Mouse (Mus musculus) G1E (cell line): Measurements from ENCODE around the gene Rap1b. TPM values are rescaled to one million over a fixed set of nuclear protein-coding genes. Genes with fewer than 3 reads are reported as not detected.

Source experiments
- ATAC-seq: 2 replicates; pipeline ENCODE4 v1.8.0; 2016; ENCODE audit warnings: mild to moderate bottlenecking; ENCODE audit not compliant: insufficient number of reproducible peaks, poor library complexity, low FRiP score, severe bottlenecking; ENCODE audit errors: extremely low read depth
- DNase-seq: peaks from one replicate; pipeline ENCODE4 v3.0.0; 2012; ENCODE audit warnings: low spot score
- H3K27me3 ChIP-seq: 2 replicates; pipeline ENCODE4 v1.6.1; 2012; ENCODE audit warnings: mild to moderate bottlenecking, low read length, inconsistent platforms; ENCODE audit not compliant: insufficient read depth
- H3K36me3 ChIP-seq: replicated peaks from 2 replicates; pipeline ENCODE3; 2012; ENCODE audit warnings: mild to moderate bottlenecking, inconsistent platforms
- H3K4me1 ChIP-seq: 2 replicates; pipeline ENCODE4 v1.6.1; 2012; ENCODE audit warnings: low read depth, low read length, inconsistent platforms, mixed read lengths; ENCODE audit not compliant: insufficient read depth
- H3K4me3 ChIP-seq: 2 replicates; pipeline ENCODE4 v1.5.1; 2012; ENCODE audit warnings: low read depth, mild to moderate bottlenecking, inconsistent platforms, low read length, moderate library complexity, mixed read lengths
- H3K9me3 ChIP-seq: replicated peaks from 2 replicates; pipeline ENCODE4 v1.6.1; 2012; ENCODE audit warnings: inconsistent platforms
- CTCF ChIP-seq: IDR thresholded peaks from 2 replicates; pipeline ENCODE4 v1.5.1; 2012; ENCODE audit warnings: low read depth, low read length, inconsistent platforms, mixed read lengths
- GATA1 ChIP-seq: IDR thresholded peaks from 2 replicates; pipeline ENCODE4 v1.6.1; 2012; ENCODE audit warnings: borderline replicate concordance, low read length, inconsistent platforms, mixed read lengths
- GATA2 ChIP-seq: IDR thresholded peaks from 2 replicates; pipeline ENCODE4 v1.6.1; 2012; ENCODE audit warnings: low read depth, low read length, inconsistent platforms, borderline replicate concordance
- POLR2AphosphoS5 ChIP-seq: IDR thresholded peaks from 2 replicates; pipeline ENCODE4 v1.6.1; 2012; ENCODE audit warnings: low read depth, low read length, inconsistent platforms; ENCODE audit not compliant: insufficient replicate concordance
- TAL1 ChIP-seq: conservative IDR thresholded peaks from 2 replicates; pipeline ENCODE4 v1.6.1; 2012; ENCODE audit warnings: low read depth, low read length, inconsistent platforms, mixed read lengths
- polyA plus RNA-seq: library from polyadenylated mRNA; stranded (reverse); fragments of >175 nt; gene quantifications from 2 replicates; pipeline ENCODE4 v1.2.3, GENCODE M21; 2012
- total RNA-seq, 2 experiments: library from RNA; stranded (forward) in 1 of 2; stranded (reverse) in 1 of 2; fragments of 200-1000 nt in 1 of 2; fragments of >200 nt in 1 of 2; fragmentation: Nextera tagmentation in 1 of 2; gene quantifications; 2 replicates each; pipeline ENCODE4 v1.2.3; 2014 to 2017

Gene Rap1b
- total and polyA plus RNA-seq, 3 experiments: 23.4 to 121 (median 73.1) TPM

- no peak for ATAC-seq
- Histone ChIP-seq H3K27me3 (no peaks in the 10 kb centered on the region), H3K9me3 (no peaks in the 10 kb centered on the region), H3K36me3 (peaks cover 67% of the 10 kb centered on the region), H3K4me3 (no peak overlapping the region), H3K4me1 (peaks cover 22% of the 10 kb centered on the region)
- TF ChIP-seq TAL1 (no peak), GATA2 (no peak)
- DNase-seq: no peak
Observed at GRCm38 (mm10) chr10:117824139-117824538, 21.7 kb downstream of the Rap1b start.

GRCm38 (mm10) chr10:117823321-117823720 is 22.5 kb downstream of the Rap1b start:
- H3K4me3 ChIP-seq: no peak overlapping the region
- DNase-seq: no peak
- ATAC-seq: no peak
- peaks cover 74% of the 10 kb centered on the region for H3K36me3 ChIP-seq
- H3K4me1 ChIP-seq: peaks cover 20% of the 10 kb centered on the region; the same call in 1 of the 2 replicates
- TF ChIP-seq GATA1 (no peak), POLR2AphosphoS5 (no peak), GATA2 (no peak), TAL1 (no peak), CTCF (no peak)
- H3K9me3 ChIP-seq: no peaks in the 10 kb centered on the region
- no peaks in the 10 kb centered on the region for H3K27me3 ChIP-seq

GRCm38 (mm10) chr10:117818600-117818999 is 27.2 kb downstream of the Rap1b start:
- no peak for DNase-seq

GRCm38 (mm10) chr10:117816721-117817120 is 29.1 kb downstream of the Rap1b start:
- Histone ChIP-seq H3K36me3 (peaks cover 89% of the 10 kb centered on the region), H3K27me3 (no peaks in the 10 kb centered on the region), H3K4me1 (no peaks in the 10 kb centered on the region), H3K9me3 (no peaks in the 10 kb centered on the region), H3K4me3 (no peak overlapping the region)
- TF ChIP-seq GATA1 (no peak), GATA2 (no peak), TAL1 (no peak), POLR2AphosphoS5 (no peak), CTCF (no peak)
- ATAC-seq (no peak), DNase-seq (no peak)

More at GRCm38 (mm10) chr10:117818600-117818999, 27.2 kb downstream of the Rap1b start:
- Histone ChIP-seq H3K36me3 (peaks cover 89% of the 10 kb centered on the region), H3K9me3 (no peaks in the 10 kb centered on the region), H3K4me1 (peaks cover 2% of the 10 kb centered on the region; the same call in 1 of the 2 replicates), H3K27me3 (no peaks in the 10 kb centered on the region), H3K4me3 (no peak overlapping the region)
- no peak for ATAC-seq
- TF ChIP-seq POLR2AphosphoS5 (no peak), CTCF (no peak), GATA2 (no peak), TAL1 (no peak), GATA1 (no peak)

GRCm38 (mm10) chr10:117812501-117812900 is 33.3 kb downstream of the Rap1b start:
- Histone ChIP-seq H3K9me3 (no peaks in the 10 kb centered on the region), H3K27me3 (no peaks in the 10 kb centered on the region), H3K36me3 (peaks cover 73% of the 10 kb centered on the region), H3K4me3 (no peak overlapping the region), H3K4me1 (0 out of 2 replicates have a peak, but pooled peaks cover 2% of the 10 kb centered on the region)
- ATAC-seq (no peak), DNase-seq (no peak)
- TF ChIP-seq TAL1: no peak
- no peak for TF ChIP-seq GATA2
- no peak for TF ChIP-seq GATA1
- no peak for TF ChIP-seq POLR2AphosphoS5
- no peak for TF ChIP-seq CTCF

GRCm38 (mm10) chr10:117811555-117811954 is 34.3 kb downstream of the Rap1b start:
- TF ChIP-seq GATA1 (no peak), POLR2AphosphoS5 (no peak), GATA2 (no peak), CTCF (no peak), TAL1 (no peak)
- peaks cover 66% of the 10 kb centered on the region for H3K36me3 ChIP-seq
- DNase-seq: no peak

GRCm38 (mm10) chr10:117810506-117810905 is 35.3 kb downstream of the Rap1b start:
- TF ChIP-seq GATA1 (no peak), CTCF (no peak), GATA2 (no peak), POLR2AphosphoS5 (no peak), TAL1 (no peak)
- DNase-seq (no peak), ATAC-seq (no peak)
- H3K36me3 ChIP-seq: peaks cover 56% of the 10 kb centered on the region
- no peaks in the 10 kb centered on the region for H3K27me3 ChIP-seq
- no peak overlapping the region for H3K4me3 ChIP-seq
- H3K4me1 ChIP-seq: 0 out of 2 replicates have a peak, but pooled peaks cover 2% of the 10 kb centered on the region
- H3K9me3 ChIP-seq: no peaks in the 10 kb centered on the region

More at GRCm38 (mm10) chr10:117811555-117811954, 34.3 kb downstream of the Rap1b start:
- H3K9me3 ChIP-seq: no peaks in the 10 kb centered on the region
- H3K27me3 ChIP-seq: no peaks in the 10 kb centered on the region
- H3K4me3 ChIP-seq: no peak overlapping the region
- no peak for ATAC-seq
- H3K4me1 ChIP-seq: 0 out of 2 replicates have a peak, but pooled peaks cover 2% of the 10 kb centered on the region
